Mouse (Mus musculus): ENCODE results near the gene Ccdc141. TPM values are rescaled to one million over a fixed set of nuclear protein-coding genes. Genes with fewer than 3 reads are reported as not detected.

The Ccdc141 gene
- polyA plus RNA-seq, 1 experiment = 43.2 TPM

GRCm38 (mm10) chr2:77151255-77151654 lies 19.2 kb downstream of the Ccdc141 start:
- Histone ChIP-seq H3K27me3 (ENCODE audit: control insufficient read depth, insufficient read depth, insufficient read length) (no peaks in the 10 kb centered on the region), H3K4me2 (ENCODE audit: low read depth) (no peak overlapping the region), H3ac (ENCODE audit: control insufficient read depth, insufficient read length) (no peak overlapping the region), H3K79me2 (ENCODE audit: control insufficient read depth, insufficient read depth) (peaks cover 4% of the 10 kb centered on the region), H3K4me3 (no peak overlapping the region), H3K36me3 (ENCODE audit: control insufficient read depth, insufficient read depth) (no peaks in the 10 kb centered on the region)
- TF ChIP-seq SRF (IDR thresholded peaks at IDR 0.05; ENCODE audit: control insufficient read depth, insufficient read length, low read depth) = no peak
- TF ChIP-seq REST (IDR thresholded peaks at IDR 0.05; ENCODE audit: insufficient read depth, insufficient read length) = no peak
- TF ChIP-seq MYOG (IDR thresholded peaks at IDR 0.05; ENCODE audit: control insufficient read depth in 1 of 3, insufficient read depth in 1 of 3, insufficient read length in 2 of 3, low read depth in 2 of 3) = no peak
- TF ChIP-seq CEBPB (IDR thresholded peaks at IDR 0.05; ENCODE audit: insufficient read depth, poor library complexity, severe bottlenecking) = no peak
- no peak for TF ChIP-seq TCF3 (IDR thresholded peaks at IDR 0.05; ENCODE audit: insufficient read length, low read depth)
- no peak for TF ChIP-seq TCF12 (IDR thresholded peaks at IDR 0.05; ENCODE audit: insufficient read depth, poor library complexity, severe bottlenecking)
- no peak for TF ChIP-seq MAX (IDR thresholded peaks at IDR 0.05; ENCODE audit: low read depth)
- TF ChIP-seq POLR2AphosphoS2 (IDR thresholded peaks at IDR 0.05; ENCODE audit: insufficient read length, low read depth) = no peak
- TF ChIP-seq MYOD1 (IDR thresholded peaks at IDR 0.05; ENCODE audit: control insufficient read depth in 1 of 3, insufficient read length in 2 of 3, low read depth in 2 of 3) = no peak
- no peak for TF ChIP-seq USF1 (IDR thresholded peaks at IDR 0.05; ENCODE audit: low read depth)

- H3K36me3 ChIP-seq (ENCODE audit: control insufficient read depth, insufficient read depth) = no peaks in the 10 kb centered on the region
- peaks cover 4% of the 10 kb centered on the region for H3K79me2 ChIP-seq (ENCODE audit: control insufficient read depth, insufficient read depth)
- H3K4me2 ChIP-seq (ENCODE audit: low read depth) = no peak overlapping the region
- no peaks in the 10 kb centered on the region for H3K27me3 ChIP-seq (ENCODE audit: control insufficient read depth, insufficient read depth, insufficient read length)
- no peak overlapping the region for H3ac ChIP-seq (ENCODE audit: control insufficient read depth, insufficient read length)
- no peak overlapping the region for H3K4me3 ChIP-seq
- TF ChIP-seq MYOD1 (IDR thresholded peaks at IDR 0.05; ENCODE audit: control insufficient read depth in 1 of 3, insufficient read length in 2 of 3, low read depth in 2 of 3) (no peak), POLR2AphosphoS2 (IDR thresholded peaks at IDR 0.05; ENCODE audit: insufficient read length, low read depth) (no peak), MYOG (IDR thresholded peaks at IDR 0.05; ENCODE audit: control insufficient read depth in 1 of 3, insufficient read depth in 1 of 3, insufficient read length in 2 of 3, low read depth in 2 of 3) (no peak), CEBPB (IDR thresholded peaks at IDR 0.05; ENCODE audit: insufficient read depth, poor library complexity, severe bottlenecking) (no peak), SRF (IDR thresholded peaks at IDR 0.05; ENCODE audit: control insufficient read depth, insufficient read length, low read depth) (no peak), TCF12 (IDR thresholded peaks at IDR 0.05; ENCODE audit: insufficient read depth, poor library complexity, severe bottlenecking) (no peak)
Observed at GRCm38 (mm10) chr2:77149576-77149975, 20.9 kb downstream of the Ccdc141 start.

- peaks cover 4% of the 10 kb centered on the region for H3K79me2 ChIP-seq (ENCODE audit: control insufficient read depth, insufficient read depth)
- H3ac ChIP-seq (ENCODE audit: control insufficient read depth, insufficient read length) = no peak overlapping the region
- H3K4me3 ChIP-seq = no peak overlapping the region
- no peaks in the 10 kb centered on the region for H3K27me3 ChIP-seq (ENCODE audit: control insufficient read depth, insufficient read depth, insufficient read length)
- no peak for TF ChIP-seq MYOG (IDR thresholded peaks at IDR 0.05; ENCODE audit: control insufficient read depth in 1 of 3, insufficient read depth in 1 of 3, insufficient read length in 2 of 3, low read depth in 2 of 3)
- no peak for TF ChIP-seq USF1 (IDR thresholded peaks at IDR 0.05; ENCODE audit: low read depth)
- no peak for TF ChIP-seq POLR2AphosphoS2 (IDR thresholded peaks at IDR 0.05; ENCODE audit: insufficient read length, low read depth)
- TF ChIP-seq E2F4 (IDR thresholded peaks at IDR 0.05; ENCODE audit: insufficient read depth) = no peak
- TF ChIP-seq MYOD1 (IDR thresholded peaks at IDR 0.05; ENCODE audit: control insufficient read depth in 1 of 3, insufficient read length in 2 of 3, low read depth in 2 of 3) = no peak
- no peak for TF ChIP-seq REST (IDR thresholded peaks at IDR 0.05; ENCODE audit: insufficient read depth, insufficient read length)
- TF ChIP-seq TCF3 (IDR thresholded peaks at IDR 0.05; ENCODE audit: insufficient read length, low read depth) = no peak
- TF ChIP-seq CEBPB (IDR thresholded peaks at IDR 0.05; ENCODE audit: insufficient read depth, poor library complexity, severe bottlenecking) = no peak
- no peak for TF ChIP-seq SRF (IDR thresholded peaks at IDR 0.05; ENCODE audit: control insufficient read depth, insufficient read length, low read depth)
- TF ChIP-seq TCF12 (IDR thresholded peaks at IDR 0.05; ENCODE audit: insufficient read depth, poor library complexity, severe bottlenecking) = no peak
- TF ChIP-seq POLR2A (IDR thresholded peaks at IDR 0.05; ENCODE audit: insufficient read length, low read depth) = no peak
- no peak for TF ChIP-seq MAX (IDR thresholded peaks at IDR 0.05; ENCODE audit: low read depth)
- no peaks in the 10 kb centered on the region for H3K36me3 ChIP-seq (ENCODE audit: control insufficient read depth, insufficient read depth)
- H3K4me2 ChIP-seq (ENCODE audit: low read depth) = no peak overlapping the region
Observed at GRCm38 (mm10) chr2:77148215-77148614, 22.2 kb downstream of the Ccdc141 start.

- TF ChIP-seq USF1 (IDR thresholded peaks at IDR 0.05; ENCODE audit: low read depth) (no peak), POLR2AphosphoS2 (IDR thresholded peaks at IDR 0.05; ENCODE audit: insufficient read length, low read depth) (no peak), TCF12 (IDR thresholded peaks at IDR 0.05; ENCODE audit: insufficient read depth, poor library complexity, severe bottlenecking) (no peak), SRF (IDR thresholded peaks at IDR 0.05; ENCODE audit: control insufficient read depth, insufficient read length, low read depth) (no peak), E2F4 (IDR thresholded peaks at IDR 0.05; ENCODE audit: insufficient read depth) (no peak), TCF3 (IDR thresholded peaks at IDR 0.05; ENCODE audit: insufficient read length, low read depth) (no peak), REST (IDR thresholded peaks at IDR 0.05; ENCODE audit: insufficient read depth, insufficient read length) (no peak), CEBPB (IDR thresholded peaks at IDR 0.05; ENCODE audit: insufficient read depth, poor library complexity, severe bottlenecking) (no peak), POLR2A (IDR thresholded peaks at IDR 0.05; ENCODE audit: insufficient read length, low read depth) (no peak), MYOG (IDR thresholded peaks at IDR 0.05; ENCODE audit: control insufficient read depth in 1 of 3, insufficient read depth in 1 of 3, insufficient read length in 2 of 3, low read depth in 2 of 3) (no peak), MYOD1 (IDR thresholded peaks at IDR 0.05; ENCODE audit: control insufficient read depth in 1 of 3, insufficient read length in 2 of 3, low read depth in 2 of 3) (no peak), MAX (IDR thresholded peaks at IDR 0.05; ENCODE audit: low read depth) (no peak)
- Histone ChIP-seq H3K79me2 (ENCODE audit: control insufficient read depth, insufficient read depth) (peaks cover 4% of the 10 kb centered on the region), H3ac (ENCODE audit: control insufficient read depth, insufficient read length) (no peak overlapping the region), H3K36me3 (ENCODE audit: control insufficient read depth, insufficient read depth) (no peaks in the 10 kb centered on the region), H3K27me3 (ENCODE audit: control insufficient read depth, insufficient read depth, insufficient read length) (no peaks in the 10 kb centered on the region), H3K4me3 (no peak overlapping the region), H3K4me2 (ENCODE audit: low read depth) (no peak overlapping the region)
Observed at GRCm38 (mm10) chr2:77146968-77147367, 23.5 kb downstream of the Ccdc141 start.

Measured in myocyte (in vitro differentiated cells).